22 mouse cellular contexts compared by ENCODE assay signal in genomic region chr11:119420426-119420825, GRCm38 (mm10). TPM values are rescaled to one million over a fixed set of nuclear protein-coding genes. Genes with fewer than 3 reads are reported as not detected.
A peak's percentile ranks its signal among the peaks of the same experiment; 100 is the strongest.
DNase-seq lines count a peak whose midpoint lies in the region; ATAC-seq and TF ChIP-seq lines count a peak whose summit lies in the region.
"Had no signal": no experiment of that assay in that cellular context is flagged by ENCODE, and none has a peak within 500 bp of the region (broad histone marks: within the 10 kb centered on the region; RNA-seq: fewer than 3 reads in every experiment).

No protein-coding gene starts in this region.

- peaks cover 13% of the 10 kb centered on the region; the same call in 1 of the 2 replicates for H3K4me1 ChIP-seq in forebrain, embryonic 10.5 days
- H3K4me1 ChIP-seq in forebrain, embryonic 13.5 days, result no peaks in the 10 kb centered on the region
- H3K4me1 ChIP-seq in lung, postnatal 0 days (ENCODE audit: insufficient read depth, low read depth, low read length), result no peaks in the 10 kb centered on the region; the same call in 1 of the 2 replicates
- 0 out of 2 replicates have a peak, but pooled peaks cover 8% of the 10 kb centered on the region for H3K4me1 ChIP-seq in stomach, embryonic 15.5 days
- H3K4me1 ChIP-seq: forebrain, embryonic 15.5 days; heart, embryonic 15.5 days; midbrain, embryonic 12.5 days; neural tube, embryonic 12.5 days had no signal

- no peak for TF ChIP-seq CTCF in lung, postnatal 0 days (IDR thresholded peaks at IDR 0.05)

- H3K4me3 ChIP-seq in forebrain, embryonic 10.5 days, result no peak overlapping the region
- no peak overlapping the region for H3K4me3 ChIP-seq in forebrain, embryonic 13.5 days
- no peak overlapping the region for H3K4me3 ChIP-seq in lung, postnatal 0 days (ENCODE audit: low read depth, low read length)
- no peak overlapping the region for H3K4me3 ChIP-seq in stomach, embryonic 15.5 days (replicated peaks)
- H3K4me3 ChIP-seq: erythroblast, embryonic 14.5 days; forebrain, embryonic 15.5 days; heart, embryonic 15.5 days; limb, embryonic 15.5 days; midbrain, embryonic 12.5 days; neural tube, embryonic 12.5 days had no signal

- no peak overlapping the region for H3K9ac ChIP-seq in forebrain, embryonic 13.5 days
- H3K9ac ChIP-seq in lung, postnatal 0 days (replicated peaks; ENCODE audit: low read depth), result no peak overlapping the region
- no peak overlapping the region for H3K9ac ChIP-seq in stomach, embryonic 15.5 days
- H3K9ac ChIP-seq: forebrain, embryonic 15.5 days; heart, embryonic 15.5 days; limb, embryonic 15.5 days; midbrain, embryonic 12.5 days; neural tube, embryonic 12.5 days had no signal

- WGBS in forebrain, embryonic 10.5 days, result 84% methylated on average over 5 of the region's 5 CpGs
- 77% methylated on average over 5 of the region's 5 CpGs for WGBS in forebrain, embryonic 13.5 days
- 64% methylated on average over 5 of the region's 5 CpGs for WGBS in lung, postnatal 0 days
- 71% methylated on average over 5 of the region's 5 CpGs for WGBS in stomach, embryonic 15.5 days

- peak overlapping the region; percentile 48; the same call in 1 of the 2 replicates for H3K27ac ChIP-seq in forebrain, embryonic 10.5 days
- H3K27ac ChIP-seq in forebrain, embryonic 13.5 days, result no peak overlapping the region
- H3K27ac ChIP-seq in lung, postnatal 0 days (ENCODE audit: low read length), result no peak overlapping the region
- peak overlapping the region; percentile 59 for H3K27ac ChIP-seq in stomach, embryonic 15.5 days
- H3K27ac ChIP-seq: forebrain, embryonic 15.5 days; limb, embryonic 15.5 days; midbrain, embryonic 12.5 days; neural tube, embryonic 12.5 days had no signal

- no peak for TF ChIP-seq EP300 in lung, postnatal 0 days (IDR thresholded peaks at IDR 0.05)

- H3K9me3 ChIP-seq in forebrain, embryonic 10.5 days, result no peaks in the 10 kb centered on the region
- no peaks in the 10 kb centered on the region for H3K9me3 ChIP-seq in forebrain, embryonic 13.5 days (replicated peaks)
- no peaks in the 10 kb centered on the region for H3K9me3 ChIP-seq in lung, postnatal 0 days (ENCODE audit: low read length)
- H3K9me3 ChIP-seq in stomach, embryonic 15.5 days, result no peaks in the 10 kb centered on the region
- H3K9me3 ChIP-seq: forebrain, embryonic 15.5 days; heart, embryonic 15.5 days; limb, embryonic 15.5 days; midbrain, embryonic 12.5 days; neural tube, embryonic 12.5 days had no signal

- no peaks in the 10 kb centered on the region for H3K36me3 ChIP-seq in forebrain, embryonic 10.5 days (replicated peaks)
- H3K36me3 ChIP-seq in forebrain, embryonic 13.5 days (ENCODE audit: poor library complexity, severe bottlenecking), result no peaks in the 10 kb centered on the region
- H3K36me3 ChIP-seq in lung, postnatal 0 days (ENCODE audit: insufficient read depth, low read length), result peaks cover 54% of the 10 kb centered on the region
- peaks cover 16% of the 10 kb centered on the region; the same call in 1 of the 2 replicates for H3K36me3 ChIP-seq in stomach, embryonic 15.5 days
- H3K36me3 ChIP-seq: forebrain, embryonic 15.5 days; midbrain, embryonic 12.5 days; neural tube, embryonic 12.5 days had no signal

- DNase-seq in forebrain, embryonic 10.5 days (ENCODE audit: extremely low spot score, low spot score), result no peak
- peak; percentile 8 for DNase-seq in lung, postnatal 0 days (ENCODE audit: low spot score)
- no peak for DNase-seq in lung, postnatal 14 days
- DNase-seq in thymus, postnatal 4 days, result peak; percentile 52
- DNase-seq in layer of hippocampus, postnatal 36 days, result no peak
- DNase-seq: adrenal gland, postnatal 25 days; cerebellum, adult 11 months; cerebellum, postnatal 14 days; gastrocnemius, postnatal 14 days; heart, adult 18-20 months; kidney, adult 18-20 months; kidney, postnatal 10 days had no signal

- ATAC-seq in forebrain, embryonic 13.5 days, result no peak
- ATAC-seq in lung, postnatal 0 days, result no peak
- ATAC-seq in stomach, embryonic 15.5 days (ENCODE audit: insufficient read depth, low FRiP score, low read depth), result no peak
- ATAC-seq in erythroblast, adult 5-6 weeks (replicated peaks; ENCODE audit: low FRiP score, poor library complexity, severe bottlenecking), result no peak
- ATAC-seq: forebrain, embryonic 15.5 days; Patski had no signal

- no peak overlapping the region for H3K4me2 ChIP-seq in forebrain, embryonic 13.5 days
- H3K4me2 ChIP-seq in lung, postnatal 0 days (replicated peaks; ENCODE audit: low read depth, low read length), result no peak overlapping the region
- H3K4me2 ChIP-seq in stomach, embryonic 15.5 days, result no peak overlapping the region
- H3K4me2 ChIP-seq: forebrain, embryonic 15.5 days; heart, embryonic 15.5 days; limb, embryonic 15.5 days; midbrain, embryonic 12.5 days; neural tube, embryonic 12.5 days had no signal

- no peaks in the 10 kb centered on the region for H3K27me3 ChIP-seq in forebrain, embryonic 10.5 days (ENCODE audit: poor library complexity, severe bottlenecking)
- H3K27me3 ChIP-seq in forebrain, embryonic 13.5 days, result no peaks in the 10 kb centered on the region
- no peaks in the 10 kb centered on the region for H3K27me3 ChIP-seq in lung, postnatal 0 days (replicated peaks; ENCODE audit: insufficient read depth, low read length)
- H3K27me3 ChIP-seq in stomach, embryonic 15.5 days (replicated peaks), result no peaks in the 10 kb centered on the region
- H3K27me3 ChIP-seq: forebrain, embryonic 15.5 days; heart, embryonic 15.5 days; limb, embryonic 15.5 days; midbrain, embryonic 12.5 days; neural tube, embryonic 12.5 days; Patski had no signal

RNA-seq across cellular contexts. Expression of gene Rnf213, which starts 27.5 kb away (rescaled TPM):
- 1.4 and 1.5 TPM in 2 replicates for polyA plus RNA-seq in forebrain, embryonic 10.5 days (2016; fragmentation: Nextera tagmentation; extraction: Ambion mirVana)
- polyA plus RNA-seq in forebrain, embryonic 13.5 days (2015; fragmentation: Nextera tagmentation; extraction: Ambion mirVana), result 0.83 and 1.2 TPM in 2 replicates
- 8.2 and 9.7 TPM in 2 replicates for polyA plus RNA-seq in lung, postnatal 0 days (2015; fragmentation: Nextera tagmentation; extraction: Ambion mirVana)
- polyA plus RNA-seq in stomach, embryonic 15.5 days (2015; fragmentation: Nextera tagmentation; extraction: Ambion mirVana), result 7.3 and 7.6 TPM in 2 replicates
- 1 to 10 TPM; 3.4 to 4.0 TPM for total RNA-seq in layer of hippocampus, postnatal 36 days (2021)
- total RNA-seq in erythroblast, adult 5-6 weeks (2015; ENCODE audit: low replicate concordance), result 90.7 and 93.4 TPM in 2 replicates
- total RNA-seq in erythroblast, adult 5-6 weeks (2017; ENCODE audit: low replicate concordance), result 77.5 and 79.4 TPM in 2 replicates

Comparison
In these comparisons a context has a peak if more than half of its experiments do, and no peak if none do; other contexts are left out.
1. DNase-seq: peak in lung, postnatal 0 days (single experiment) and thymus, postnatal 4 days (single experiment); none in forebrain, embryonic 10.5 days (single experiment), lung, postnatal 14 days (single experiment) and layer of hippocampus, postnatal 36 days (0 of 2).
2. H3K27ac ChIP-seq: peak in forebrain, embryonic 10.5 days (single experiment) and stomach, embryonic 15.5 days (single experiment); none in forebrain, embryonic 13.5 days (single experiment) and lung, postnatal 0 days (single experiment).